Mouse (Mus musculus) cerebellum, adult 2 months (tissue): Measurements from ENCODE around the gene Atxn2l.

ENCODE experiments used
- CTCF ChIP-seq: fragments of 200-500 bp; IDR thresholded peaks from 2 replicates; pipeline ENCODE4 v1.5.1; 2011; ENCODE audit warnings: low read depth, mild to moderate bottlenecking, control low read depth, low read length, moderate library complexity, borderline replicate concordance; ENCODE audit not compliant: insufficient read depth
- POLR2A ChIP-seq: fragments of 200-500 bp; IDR thresholded peaks from 2 replicates; pipeline ENCODE4 v1.6.1; 2011; ENCODE audit warnings: low read length, control low read depth, borderline replicate concordance; ENCODE audit not compliant: insufficient read depth

- TF ChIP-seq POLR2A (no peak), CTCF (no peak)
Measured at GRCm38 (mm10) chr7:126450641-126451040, 52.6 kb downstream of the Atxn2l start.
